Mouse (Mus musculus) heart, embryonic 14.5 days (tissue): Measurements from ENCODE around the gene Chst15. TPM values are rescaled to one million over a fixed set of nuclear protein-coding genes. Genes with fewer than 3 reads are reported as not detected.

ENCODE experiments used
- ATAC-seq: fragments of 200-750 bp; cut with Nextera tagmentation; 2 replicates; pipeline ENCODE4 v1.8.0; 2017; ENCODE audit warnings: low read depth, moderate TSS enrichment; ENCODE audit not compliant: insufficient number of reproducible peaks, insufficient read depth, low FRiP score
- H3K27ac ChIP-seq, 2 experiments: fragments of 200-500 bp in 1 of 2; fragments of 300-500 bp in 1 of 2; sonication (generic) in 1 of 2; replicated peaks in 1 of 2; 2 replicates each; pipeline ENCODE4 v1.5.1; 2012 to 2014; ENCODE audit warnings: low read depth in 2 of 2, low read length in 2 of 2, control low read depth in 1 of 2, mild to moderate bottlenecking in 1 of 2, mixed read lengths in 1 of 2; ENCODE audit not compliant: control insufficient read depth in 1 of 2, insufficient read depth in 1 of 2
- H3K27me3 ChIP-seq: fragments of 300-500 bp; sonication (generic); 2 replicates; pipeline ENCODE4 v1.6.1; 2014; ENCODE audit warnings: mild to moderate bottlenecking, low read length, control low read depth; ENCODE audit not compliant: control insufficient read depth, insufficient read depth
- H3K36me3 ChIP-seq: fragments of 300-500 bp; sonication (generic); 2 replicates; pipeline ENCODE4 v1.6.1; 2014; ENCODE audit warnings: mild to moderate bottlenecking, control low read depth, low read length, mixed read lengths; ENCODE audit not compliant: control insufficient read depth, insufficient read depth
- H3K4me1 ChIP-seq, 2 experiments: fragments of 200-500 bp in 1 of 2; fragments of 300-500 bp in 1 of 2; sonication (generic) in 1 of 2; 2 replicates each; pipeline ENCODE4 v1.6.1; 2012 to 2014; ENCODE audit warnings: low read length in 2 of 2, control low read depth in 1 of 2, mixed read lengths in 1 of 2; ENCODE audit not compliant: control insufficient read depth in 2 of 2, insufficient read depth in 2 of 2
- H3K4me2 ChIP-seq: fragments of 300-500 bp; sonication (generic); 2 replicates; pipeline ENCODE4 v1.6.1; 2014; ENCODE audit warnings: mild to moderate bottlenecking, low read length
- H3K4me3 ChIP-seq, 2 experiments: fragments of 200-500 bp in 1 of 2; fragments of 300-500 bp in 1 of 2; sonication (generic) in 1 of 2; 2 replicates each; pipeline ENCODE4 v1.5.1; 2012 to 2014; ENCODE audit warnings: low read length in 2 of 2, mild to moderate bottlenecking in 2 of 2, control low read depth in 1 of 2, low read depth in 1 of 2, moderate library complexity in 1 of 2; ENCODE audit not compliant: control insufficient read depth in 1 of 2, insufficient read depth in 1 of 2
- H3K9ac ChIP-seq: fragments of 300-500 bp; sonication (generic); 2 replicates; pipeline ENCODE4 v1.6.1; 2014; ENCODE audit warnings: mild to moderate bottlenecking, low read length
- H3K9me3 ChIP-seq: fragments of 300-500 bp; sonication (generic); 2 replicates; pipeline ENCODE4 v1.6.1; 2016; ENCODE audit warnings: low read length, control low read depth; ENCODE audit not compliant: control insufficient read depth
- WGBS: fragments of 180-500 bp; shearing (Covaris S2); extraction: QIAGEN DNeasy Blood & Tissue Kit; methylation state at CpG from one replicate; pipeline ENCODE4 v1.1.7; 2014; 5-methylcytosine and 5-hydroxymethylcytosine counted together
- polyA plus RNA-seq: library from polyadenylated mRNA; unstranded; fragments of >200 nt; fragmentation: Nextera tagmentation; extraction: Ambion mirVana; gene quantifications from 2 replicates; pipeline ENCODE4 v1.2.1, GENCODE M21; 2014

Gene Chst15
- polyA plus RNA-seq, 1 experiment from 2014 or later = 3.3 TPM

DNA sequence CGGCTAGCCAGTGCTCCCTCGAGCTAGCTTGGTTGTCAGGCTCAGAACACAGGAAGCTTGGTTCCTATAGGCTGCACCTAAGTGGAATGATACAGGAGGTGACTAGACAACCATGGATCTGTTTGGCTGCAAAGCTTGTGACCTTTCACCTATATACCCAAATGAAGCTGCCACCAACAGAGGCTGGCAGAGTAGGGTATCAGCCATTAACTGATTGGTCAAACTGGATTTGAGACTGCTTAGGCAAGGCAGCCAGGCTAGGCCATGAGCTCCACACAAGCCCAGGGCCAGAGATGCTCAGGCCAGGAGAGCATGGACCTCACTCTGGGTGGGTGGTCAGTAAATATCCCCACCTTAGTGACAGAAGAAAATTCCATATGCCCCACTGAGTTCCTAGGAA, 34.5 kb downstream of the Chst15 start:
- H3K9me3 ChIP-seq = no peaks in the 10 kb centered on the region
- no peaks in the 10 kb centered on the region for H3K36me3 ChIP-seq
- H3K27ac ChIP-seq = no peak overlapping the region
- H3K27me3 ChIP-seq = no peaks in the 10 kb centered on the region
- no peak overlapping the region for H3K4me2 ChIP-seq
- peaks cover 23 to 38% of the 10 kb centered on the region in 2 experiments for H3K4me1 ChIP-seq
- H3K4me3 ChIP-seq = no peak overlapping the region
- no peak for ATAC-seq
- H3K9ac ChIP-seq = no peak overlapping the region
- WGBS = 76% methylated on average over 2 of the region's 2 CpGs

DNA sequence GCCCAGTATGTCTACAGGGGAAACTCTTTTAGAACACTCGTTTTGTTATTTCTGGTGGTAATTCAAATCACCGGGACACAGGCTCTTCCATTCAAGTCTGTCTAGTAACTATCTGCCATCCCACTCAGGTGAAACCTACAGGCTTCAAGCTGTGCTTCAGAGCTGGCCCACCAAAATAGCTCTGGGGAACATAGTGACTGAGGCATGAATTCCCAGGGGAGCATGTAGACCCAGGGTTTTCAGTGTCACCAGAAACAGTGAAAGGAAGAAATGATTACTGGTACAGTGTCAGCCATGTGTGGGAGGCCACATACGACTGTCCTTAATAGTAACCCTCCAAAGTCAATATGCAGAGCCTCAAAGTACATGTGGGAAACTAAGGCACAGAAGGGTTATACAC, 34.9 kb downstream of the Chst15 start:
- H3K9ac ChIP-seq = no peak overlapping the region
- 72% methylated on average over 3 of the region's 3 CpGs for WGBS
- no peak overlapping the region for H3K27ac ChIP-seq
- no peak overlapping the region for H3K4me3 ChIP-seq
- H3K4me1 ChIP-seq = peaks cover 20 to 35% of the 10 kb centered on the region in 2 experiments
- no peaks in the 10 kb centered on the region for H3K9me3 ChIP-seq
- no peak for ATAC-seq
- H3K36me3 ChIP-seq = no peaks in the 10 kb centered on the region
- H3K4me2 ChIP-seq = no peak overlapping the region
- no peaks in the 10 kb centered on the region for H3K27me3 ChIP-seq

DNA sequence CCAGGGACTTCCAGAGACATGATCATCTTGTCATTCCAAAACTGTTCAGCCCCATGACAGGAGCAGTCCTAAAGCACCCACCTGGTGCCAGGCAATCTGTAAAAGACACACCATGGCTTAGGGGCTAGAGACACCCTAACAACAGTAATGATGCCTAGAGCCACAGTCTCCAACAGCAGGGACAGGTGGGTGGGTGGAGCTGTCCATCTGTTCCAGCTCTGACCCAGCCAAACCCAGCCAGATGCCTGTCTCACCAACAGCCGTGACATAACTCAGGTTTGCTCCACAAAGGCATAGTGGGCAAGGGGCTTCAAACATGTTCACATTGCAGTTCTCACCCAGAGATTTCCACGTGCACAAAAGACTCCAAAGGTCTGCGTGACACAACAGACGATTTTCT, 35.3 kb downstream of the Chst15 start:
- Histone ChIP-seq H3K4me1 (peaks cover 17 to 31% of the 10 kb centered on the region in 2 experiments), H3K36me3 (no peaks in the 10 kb centered on the region)
- ATAC-seq = no peak

DNA sequence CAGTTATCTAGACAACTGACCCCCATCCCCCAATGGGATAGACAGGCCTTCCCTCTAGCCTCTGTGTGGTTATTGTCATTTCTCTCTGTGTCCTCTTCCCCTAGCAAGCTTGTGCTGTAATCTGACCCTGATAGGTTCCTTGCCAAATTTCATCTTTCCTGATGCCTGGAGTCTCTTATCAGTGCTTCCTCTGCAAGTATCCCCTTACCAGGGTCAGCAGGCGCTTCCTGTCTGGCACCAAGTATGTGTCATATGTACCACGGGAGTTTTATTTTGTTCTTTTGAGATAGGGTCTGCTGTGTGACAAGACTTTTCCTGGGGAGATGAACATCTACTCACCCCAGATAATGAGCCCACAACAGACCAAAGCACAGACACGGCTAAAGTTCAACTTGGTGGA, 38.4 kb downstream of the Chst15 start:
- peak; percentile 64 for ATAC-seq
- no peaks in the 10 kb centered on the region for H3K36me3 ChIP-seq
- no peak overlapping the region for H3K4me3 ChIP-seq
- peaks cover 12 to 18% of the 10 kb centered on the region in 2 experiments for H3K4me1 ChIP-seq
- no peak overlapping the region for H3K9ac ChIP-seq
- no peak overlapping the region for H3K4me2 ChIP-seq
- WGBS = 27% methylated on average over 3 of the region's 3 CpGs
- H3K9me3 ChIP-seq = no peaks in the 10 kb centered on the region
- peak overlapping the region in 1 of 2 experiments; percentile 11; a peak in 1 of 4 replicates for H3K27ac ChIP-seq
- no peaks in the 10 kb centered on the region for H3K27me3 ChIP-seq

More for the DNA sequence above, 35.3 kb downstream of the Chst15 start:
- no peak overlapping the region for H3K4me2 ChIP-seq
- no peaks in the 10 kb centered on the region for H3K9me3 ChIP-seq
- no peak overlapping the region for H3K27ac ChIP-seq
- H3K9ac ChIP-seq = no peak overlapping the region
- no peak overlapping the region for H3K4me3 ChIP-seq
- H3K27me3 ChIP-seq = no peaks in the 10 kb centered on the region
- WGBS = 75% methylated on average over 4 of the region's 4 CpGs

DNA sequence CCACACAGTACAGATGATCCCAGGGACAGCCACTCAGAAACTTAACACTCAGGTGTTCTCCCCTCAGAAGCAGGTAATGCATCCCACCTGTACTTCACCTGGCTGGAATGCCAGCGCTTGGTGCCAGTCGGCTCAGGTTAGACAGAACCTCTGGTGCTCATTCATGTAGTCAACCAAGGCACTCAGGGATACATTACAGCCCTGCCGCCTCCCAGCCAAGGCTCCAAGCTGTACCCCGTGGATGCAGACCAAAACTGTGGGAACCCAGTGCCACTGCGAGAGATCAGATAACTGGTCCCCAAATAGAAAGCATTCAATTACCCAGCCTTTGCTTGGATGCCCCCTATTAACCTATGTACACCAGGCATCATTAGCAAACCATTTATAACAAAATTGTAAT, 40.7 kb downstream of the Chst15 start:
- Histone ChIP-seq H3K9me3 (no peaks in the 10 kb centered on the region), H3K27me3 (no peaks in the 10 kb centered on the region), H3K9ac (no peak overlapping the region), H3K4me2 (no peak overlapping the region), H3K36me3 (no peaks in the 10 kb centered on the region), H3K27ac (no peak overlapping the region), H3K4me1 (peaks cover 10 to 14% of the 10 kb centered on the region in 2 experiments), H3K4me3 (no peak overlapping the region)
- WGBS = 86% methylated on average over 5 of the region's 5 CpGs
- ATAC-seq = no peak

DNA sequence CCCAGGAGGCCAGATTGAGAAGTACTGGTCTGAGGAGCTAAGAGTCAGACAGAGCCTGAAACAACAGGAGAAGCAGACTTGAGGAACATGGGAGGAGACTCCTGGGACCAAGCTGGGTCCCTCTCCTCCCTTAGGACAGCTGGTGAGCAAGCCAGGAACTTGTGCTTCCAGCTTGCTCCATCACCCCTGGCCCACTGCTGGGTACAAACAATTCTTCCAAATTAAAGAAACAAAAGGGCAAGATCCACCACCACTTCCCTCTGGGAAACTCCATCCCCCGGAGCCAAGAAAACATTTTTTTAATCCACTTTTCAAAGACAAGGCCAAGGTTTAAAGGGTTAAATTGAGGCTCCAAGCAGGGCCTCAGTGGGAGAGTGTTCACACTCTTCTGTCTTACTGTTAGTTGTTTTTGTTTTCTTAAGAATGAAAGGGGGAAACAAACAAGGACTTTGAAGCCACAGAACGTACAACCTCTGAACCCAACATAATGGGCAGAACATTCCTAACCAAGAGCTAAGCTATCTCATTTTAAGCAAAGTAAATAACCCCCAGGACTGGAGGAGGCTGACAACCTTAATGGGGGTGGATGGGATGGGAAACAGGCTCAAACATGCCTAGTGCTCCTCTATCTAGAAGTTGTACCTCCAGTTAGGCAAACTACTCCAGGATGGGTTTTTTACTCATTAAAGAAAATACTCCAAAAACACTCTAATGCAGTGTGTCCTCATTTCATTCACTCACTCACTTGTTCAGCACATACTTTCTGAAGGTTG, 43.1 kb downstream of the Chst15 start:
- WGBS = 65% methylated on average over 2 of the region's 2 CpGs
- no peak for ATAC-seq

DNA sequence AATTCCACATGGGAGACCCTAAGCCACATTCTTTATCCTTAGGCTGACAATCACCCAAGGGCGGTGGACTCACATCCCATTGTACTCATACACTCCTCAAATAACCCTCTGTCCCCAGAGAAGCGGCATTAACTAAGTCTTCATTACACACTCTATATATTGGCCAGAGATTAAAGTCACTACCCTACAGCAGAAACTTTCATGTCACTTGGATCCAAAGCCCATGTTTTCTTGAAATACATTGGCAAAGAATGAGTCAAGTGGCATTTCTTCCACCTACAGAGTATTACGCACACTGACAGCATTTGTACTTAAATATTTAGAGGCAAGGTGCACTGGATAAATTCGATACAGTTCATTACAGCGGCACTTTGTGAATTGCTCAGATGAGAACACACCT, 44.0 kb downstream of the Chst15 start:
- H3K27ac ChIP-seq = no peak overlapping the region
- no peak for ATAC-seq
- no peak overlapping the region for H3K9ac ChIP-seq
- H3K9me3 ChIP-seq = no peaks in the 10 kb centered on the region
- peaks cover 5% of the 10 kb centered on the region; the same call in 1 of the 2 replicates for H3K36me3 ChIP-seq
- 92% methylated on average over 5 of the region's 5 CpGs for WGBS
- H3K4me1 ChIP-seq = 0 out of 4 replicates have a peak, but pooled peaks cover 2% of the 10 kb centered on the region in 2 experiments
- H3K4me3 ChIP-seq = no peak overlapping the region
- no peaks in the 10 kb centered on the region for H3K27me3 ChIP-seq
- no peak overlapping the region for H3K4me2 ChIP-seq

More for the DNA sequence above, 43.1 kb downstream of the Chst15 start:
- Histone ChIP-seq H3K4me1 (peaks cover 8 to 12% of the 10 kb centered on the region in 2 experiments), H3K4me2 (no peak overlapping the region), H3K36me3 (0 out of 2 replicates have a peak, but pooled peaks cover 3% of the 10 kb centered on the region), H3K27me3 (no peaks in the 10 kb centered on the region), H3K27ac (no peak overlapping the region), H3K9me3 (no peaks in the 10 kb centered on the region), H3K9ac (no peak overlapping the region), H3K4me3 (no peak overlapping the region)
